Mouse (Mus musculus): ENCODE data around the gene Mtmr2. TPM values are rescaled to one million over a fixed set of nuclear protein-coding genes. Genes with fewer than 3 reads are reported as not detected.
"Not testable (repeated sequence)": the region's sequence is repeated elsewhere in the genome, so short reads cannot be mapped to it uniquely, and the experiment has no call there.

Gene Mtmr2
- total and polyA plus RNA-seq, 3 experiments: 47.1 to 95.8 (median 75.2) TPM

GRCm38 (mm10) chr9:13707066-13707555, 41.1 kb upstream of the Mtmr2 start:
- no peak for DNase-seq (ENCODE audit: low read depth, low spot score)
- no peak for TF ChIP-seq UBTF (IDR thresholded peaks at IDR 0.05; ENCODE audit: borderline replicate concordance, insufficient read depth, low read depth, low read length)
- no peak for TF ChIP-seq POLR2AphosphoS2 (IDR thresholded peaks at IDR 0.05; ENCODE audit: low read length)
- TF ChIP-seq MAX (IDR thresholded peaks at IDR 0.05; ENCODE audit: low read length): peak; percentile 43; the same call in 1 of the 2 replicates
- peak; percentile 92 for TF ChIP-seq ZNF384 (IDR thresholded peaks at IDR 0.05; ENCODE audit: low read depth, low read length)
- TF ChIP-seq EP300 (IDR thresholded peaks at IDR 0.05; ENCODE audit: low read depth in 1 of 2, low read length in 2 of 2): peak in 1 of 2 experiments; percentile 9; a peak in 1 of 4 replicates
- TF ChIP-seq ETS1 (IDR thresholded peaks at IDR 0.05; ENCODE audit: low read depth, low read length): 0 out of 2 replicates have a peak, but pooled peaks have one; percentile 12
- no peak for TF ChIP-seq MYC (IDR thresholded peaks at IDR 0.05; ENCODE audit: low read depth, low read length)
- TF ChIP-seq SMC3 (IDR thresholded peaks at IDR 0.05; ENCODE audit: low read depth, low read length): no peak
- TF ChIP-seq GATA1 (IDR thresholded peaks at IDR 0.05; ENCODE audit: low read depth, low read length): 0 out of 2 replicates have a peak, but pooled peaks have one; percentile 18
- no peak for TF ChIP-seq ELF1 (IDR thresholded peaks at IDR 0.05; ENCODE audit: low read depth, low read length)
- Histone ChIP-seq H3K9ac (ENCODE audit: control insufficient read depth, low read depth, low read length, poor library complexity, severe bottlenecking) (no peak overlapping the region), H3K36me3 (ENCODE audit: control insufficient read depth in 1 of 2, insufficient read depth in 2 of 2, low read length in 2 of 2) (no peaks in the 10 kb centered on the region), H3K9me3 (replicated peaks; ENCODE audit: insufficient read depth, low read length) (no peaks in the 10 kb centered on the region), H3K4me3 (ENCODE audit: control insufficient read depth in 1 of 2, insufficient read depth in 1 of 2, low read depth in 2 of 2, low read length in 2 of 2) (no peak overlapping the region), H3K79me2 (ENCODE audit: control insufficient read depth, insufficient read depth, low read length, poor library complexity) (no peaks in the 10 kb centered on the region), H3K27ac (ENCODE audit: control insufficient read depth, low read depth, low read length) (no peak overlapping the region), H3K4me1 (ENCODE audit: control insufficient read depth in 1 of 2, insufficient read depth in 2 of 2, low read length in 2 of 2) (peaks cover 0 to 7% of the 10 kb centered on the region in 2 experiments; a peak in 1 of 4 replicates), H3K27me3 (ENCODE audit: control insufficient read depth in 1 of 2, insufficient read depth in 2 of 2, low read length in 2 of 2) (peaks cover 6 to 10% of the 10 kb centered on the region in 2 experiments)

GRCm38 (mm10) chr9:13709436-13709835, 38.8 kb upstream of the Mtmr2 start:
- no peak overlapping the region for H3K27ac ChIP-seq (ENCODE audit: control insufficient read depth, low read depth, low read length)
- H3K9me3 ChIP-seq (replicated peaks; ENCODE audit: insufficient read depth, low read length): no peaks in the 10 kb centered on the region
- no peaks in the 10 kb centered on the region for H3K36me3 ChIP-seq (ENCODE audit: control insufficient read depth in 1 of 2, insufficient read depth in 2 of 2, low read length in 2 of 2)
- no peak for DNase-seq (ENCODE audit: low read depth, low spot score)
- no peak overlapping the region for H3K4me3 ChIP-seq (ENCODE audit: control insufficient read depth in 1 of 2, insufficient read depth in 1 of 2, low read depth in 2 of 2, low read length in 2 of 2)
- H3K4me1 ChIP-seq (ENCODE audit: control insufficient read depth in 1 of 2, insufficient read depth in 2 of 2, low read length in 2 of 2): peaks cover 0 to 7% of the 10 kb centered on the region in 2 experiments; a peak in 1 of 4 replicates
- TF ChIP-seq ZNF384 (IDR thresholded peaks at IDR 0.05; ENCODE audit: low read depth, low read length) (no peak), SIN3A (IDR thresholded peaks at IDR 0.05; ENCODE audit: low read length) (no peak), ZKSCAN1 (IDR thresholded peaks at IDR 0.05; ENCODE audit: low read depth, low read length) (no peak), RAD21 (IDR thresholded peaks at IDR 0.05; ENCODE audit: low read depth, low read length) (no peak), TBP (IDR thresholded peaks at IDR 0.05; ENCODE audit: low read depth, low read length) (no peak), ELF1 (IDR thresholded peaks at IDR 0.05; ENCODE audit: low read depth, low read length) (no peak), MAX (IDR thresholded peaks at IDR 0.05; ENCODE audit: low read length) (no peak), KAT2A (conservative IDR thresholded peaks at IDR 0.05; ENCODE audit: low read depth, low read length) (no peak), E2F4 (IDR thresholded peaks at IDR 0.05; ENCODE audit: borderline replicate concordance, low read depth, low read length) (no peak), GATA1 (IDR thresholded peaks at IDR 0.05; ENCODE audit: low read depth, low read length) (no peak), NELFE (IDR thresholded peaks at IDR 0.05; ENCODE audit: low read depth, low read length) (no peak), MXI1 (IDR thresholded peaks at IDR 0.05; ENCODE audit: low read depth, low read length) (no peak), TCF12 (IDR thresholded peaks at IDR 0.05; ENCODE audit: low read depth, low read length) (no peak), HCFC1 (IDR thresholded peaks at IDR 0.05; ENCODE audit: low read depth, low read length) (no peak), TAL1 (IDR thresholded peaks at IDR 0.05; ENCODE audit: low read length) (no peak), USF2 (IDR thresholded peaks at IDR 0.05; ENCODE audit: borderline replicate concordance in 1 of 2, insufficient read depth in 1 of 2, low read depth in 1 of 2, low read length in 2 of 2) (no peak), EP300 (IDR thresholded peaks at IDR 0.05; ENCODE audit: low read depth in 1 of 2, low read length in 2 of 2) (no peak)
- no peaks in the 10 kb centered on the region for H3K79me2 ChIP-seq (ENCODE audit: control insufficient read depth, insufficient read depth, low read length, poor library complexity)
- H3K27me3 ChIP-seq (ENCODE audit: control insufficient read depth in 1 of 2, insufficient read depth in 2 of 2, low read length in 2 of 2): peaks cover 7 to 15% of the 10 kb centered on the region in 2 experiments
- no peak overlapping the region for H3K9ac ChIP-seq (ENCODE audit: control insufficient read depth, low read depth, low read length, poor library complexity, severe bottlenecking)

- H3K79me2 ChIP-seq (ENCODE audit: control insufficient read depth, insufficient read depth, low read length, poor library complexity); H3K9me3 ChIP-seq (replicated peaks; ENCODE audit: insufficient read depth, low read length); H3K27ac ChIP-seq (ENCODE audit: control insufficient read depth, low read depth, low read length); H3K9ac ChIP-seq (ENCODE audit: control insufficient read depth, low read depth, low read length, poor library complexity, severe bottlenecking); H3K4me3 ChIP-seq (ENCODE audit: control insufficient read depth in 1 of 2, insufficient read depth in 1 of 2, low read depth in 2 of 2, low read length in 2 of 2); DNase-seq (ENCODE audit: low read depth, low spot score); H3K36me3 ChIP-seq (ENCODE audit: control insufficient read depth in 1 of 2, insufficient read depth in 2 of 2, low read length in 2 of 2); H3K4me1 ChIP-seq (ENCODE audit: control insufficient read depth in 1 of 2, insufficient read depth in 2 of 2, low read length in 2 of 2): not testable (repeated sequence)
- H3K27me3 ChIP-seq (ENCODE audit: control insufficient read depth in 1 of 2, insufficient read depth in 2 of 2, low read length in 2 of 2): peaks cover 9 to 20% of the 10 kb centered on the region in 2 experiments
Measured at GRCm38 (mm10) chr9:13715891-13716290, 32.3 kb upstream of the Mtmr2 start.
